Mouse (Mus musculus): ENCODE results near the gene Sept6.

The Sept6 gene

GRCm38 (mm10) chrX:36991694-36992093 is at the start of gene Sept6:
TSS of gene Sept6 (minus strand) at chrX:36991794.
- DNase-seq, result no peak

GRCm38 (mm10) chrX:37028378-37028777 is 36.8 kb upstream of the Sept6 start:
- DNase-seq, result peak; percentile 13

GRCm38 (mm10) chrX:37023652-37024309 is 32.2 kb upstream of the Sept6 start:
- no peak for DNase-seq

- peak; percentile 32 for DNase-seq
Observed at GRCm38 (mm10) chrX:37022690-37023089, 31.1 kb upstream of the Sept6 start.

- DNase-seq, result no peak
Observed at GRCm38 (mm10) chrX:37019045-37019444, 27.5 kb upstream of the Sept6 start.

GRCm38 (mm10) chrX:37018150-37018654 is 26.6 kb upstream of the Sept6 start:
- DNase-seq, result no peak

GRCm38 (mm10) chrX:37013870-37014269 is 22.3 kb upstream of the Sept6 start:
- no peak for DNase-seq

GRCm38 (mm10) chrX:36991039-36991438 is 555 bp downstream of the Sept6 start:
- DNase-seq, result no peak

GRCm38 (mm10) chrX:36989752-36990404 is 1.7 kb downstream of the Sept6 start:
- DNase-seq, result peak; percentile 53

- peak; percentile 71 for DNase-seq
Observed at GRCm38 (mm10) chrX:36989234-36989751, 2.3 kb downstream of the Sept6 start.

- DNase-seq, result no peak
Observed at GRCm38 (mm10) chrX:36988754-36989153, 2.8 kb downstream of the Sept6 start.

GRCm38 (mm10) chrX:36987851-36988250 is 3.7 kb downstream of the Sept6 start:
- no peak for DNase-seq

GRCm38 (mm10) chrX:36985041-36985440 is 6.6 kb downstream of the Sept6 start:
- no peak for DNase-seq

- no peak for DNase-seq
Observed at GRCm38 (mm10) chrX:36983654-36984311, 7.8 kb downstream of the Sept6 start.

- DNase-seq, result no peak
Observed at GRCm38 (mm10) chrX:36982892-36983653, 8.5 kb downstream of the Sept6 start.

GRCm38 (mm10) chrX:36980563-36981187 is 10.9 kb downstream of the Sept6 start:
- no peak for DNase-seq

- DNase-seq, result no peak
Observed at GRCm38 (mm10) chrX:36977863-36978262, 13.7 kb downstream of the Sept6 start.

GRCm38 (mm10) chrX:36976980-36977379 is 14.6 kb downstream of the Sept6 start:
- no peak for DNase-seq

GRCm38 (mm10) chrX:36976272-36976671 is 15.3 kb downstream of the Sept6 start:
- DNase-seq, result no peak

- DNase-seq, result peak; percentile 71
Observed at GRCm38 (mm10) chrX:36974905-36975304, 16.7 kb downstream of the Sept6 start.

- no peak for DNase-seq
Observed at GRCm38 (mm10) chrX:36972951-36973471, 18.6 kb downstream of the Sept6 start.

- no peak for DNase-seq
Observed at GRCm38 (mm10) chrX:36971156-36971555, 20.4 kb downstream of the Sept6 start.
